In genomic region chr9:41953486-41953885, GRCm38 (mm10) we compare ENCODE assay signal across 8 mouse cellular contexts.
A peak's percentile ranks its signal among the peaks of the same experiment; 100 is the strongest.
DNase-seq lines count a peak whose midpoint lies in the region; ATAC-seq lines count a peak whose summit lies in the region.

No protein-coding gene starts in this region.

- ATAC-seq in CD4-positive, CD25-positive, alpha-beta regulatory T cell, adult 4 months, result no peak

- H3K27ac ChIP-seq in hindbrain, embryonic 10.5 days, result peak overlapping the region; percentile 83

- H3K36me3 ChIP-seq in hindbrain, embryonic 10.5 days, result no peaks in the 10 kb centered on the region
- H3K36me3 ChIP-seq in splenic B cell, adult 2 months (ENCODE audit: control insufficient read depth, insufficient read depth, low read length, poor library complexity, severe bottlenecking), result no peaks in the 10 kb centered on the region

- no peak overlapping the region for H3K4me3 ChIP-seq in hindbrain, embryonic 10.5 days

- 9% methylated on average over 8 of the region's 8 CpGs for WGBS in hindbrain, embryonic 10.5 days

- peak; percentile 61 for DNase-seq in CD4-positive, CD25-positive, alpha-beta regulatory T cell, adult 2 months (ENCODE audit: low read depth, low spot score)
- peak; percentile 45 for DNase-seq in adrenal gland, adult 2 months
- peak; percentile 85 for DNase-seq in forelimb bud, embryonic 11.5 days (ENCODE audit: low read depth, low spot score)
- peak; percentile 71 for DNase-seq in hindbrain, embryonic 10.5 days (ENCODE audit: low spot score)
- DNase-seq in layer of hippocampus, postnatal 14 days (ENCODE audit: low spot score in 2 of 2), result peak; percentile 68 to 85
- peak; percentile 79 for DNase-seq in lung, postnatal 36 days
- DNase-seq in splenic B cell, adult 2 months (ENCODE audit: low read depth, low spot score), result peak; percentile 51

- H3K9me3 ChIP-seq in hindbrain, embryonic 10.5 days, result no peaks in the 10 kb centered on the region

- H3K27me3 ChIP-seq in hindbrain, embryonic 10.5 days (ENCODE audit: insufficient read depth, poor library complexity, severe bottlenecking), result peaks cover 10% of the 10 kb centered on the region; the same call in 1 of the 2 replicates
- H3K27me3 ChIP-seq in splenic B cell, adult 2 months (ENCODE audit: control insufficient read depth, insufficient read depth, low read length, poor library complexity, severe bottlenecking), result no peaks in the 10 kb centered on the region

- peaks cover 47% of the 10 kb centered on the region for H3K4me1 ChIP-seq in hindbrain, embryonic 10.5 days (replicated peaks)
